Mouse (Mus musculus) brown adipose tissue, adult 24 weeks (tissue): ENCODE data around the gene Gm20388. TPM values are rescaled to one million over a fixed set of nuclear protein-coding genes. Genes with fewer than 3 reads are reported as not detected.

ENCODE experiments used
- H3K27ac ChIP-seq: fragments of 200-500 bp; replicated peaks from 2 replicates; pipeline ENCODE4 v1.5.1; 2012; ENCODE audit warnings: low read depth, mild to moderate bottlenecking, low read length
- H3K4me1 ChIP-seq: fragments of 200-500 bp; 2 replicates; pipeline ENCODE4 v1.6.1; 2012; ENCODE audit warnings: low read length, mixed read lengths; ENCODE audit not compliant: control insufficient read depth, insufficient read depth, insufficient read length
- H3K4me3 ChIP-seq: fragments of 200-500 bp; 2 replicates; pipeline ENCODE4 v1.5.1; 2012; ENCODE audit warnings: low read depth, mild to moderate bottlenecking, low read length, moderate library complexity; ENCODE audit not compliant: insufficient read depth
- polyA plus RNA-seq: library from polyadenylated mRNA; stranded (reverse); fragments of >200 nt; gene quantifications from 2 replicates; pipeline ENCODE4 v1.2.4, GENCODE M21; 2012; ENCODE audit not compliant: missing spikeins, insufficient read depth, insufficient read length

Gm20388 gene
- polyA plus RNA-seq, 1 experiment: 44.7 TPM

DNA sequence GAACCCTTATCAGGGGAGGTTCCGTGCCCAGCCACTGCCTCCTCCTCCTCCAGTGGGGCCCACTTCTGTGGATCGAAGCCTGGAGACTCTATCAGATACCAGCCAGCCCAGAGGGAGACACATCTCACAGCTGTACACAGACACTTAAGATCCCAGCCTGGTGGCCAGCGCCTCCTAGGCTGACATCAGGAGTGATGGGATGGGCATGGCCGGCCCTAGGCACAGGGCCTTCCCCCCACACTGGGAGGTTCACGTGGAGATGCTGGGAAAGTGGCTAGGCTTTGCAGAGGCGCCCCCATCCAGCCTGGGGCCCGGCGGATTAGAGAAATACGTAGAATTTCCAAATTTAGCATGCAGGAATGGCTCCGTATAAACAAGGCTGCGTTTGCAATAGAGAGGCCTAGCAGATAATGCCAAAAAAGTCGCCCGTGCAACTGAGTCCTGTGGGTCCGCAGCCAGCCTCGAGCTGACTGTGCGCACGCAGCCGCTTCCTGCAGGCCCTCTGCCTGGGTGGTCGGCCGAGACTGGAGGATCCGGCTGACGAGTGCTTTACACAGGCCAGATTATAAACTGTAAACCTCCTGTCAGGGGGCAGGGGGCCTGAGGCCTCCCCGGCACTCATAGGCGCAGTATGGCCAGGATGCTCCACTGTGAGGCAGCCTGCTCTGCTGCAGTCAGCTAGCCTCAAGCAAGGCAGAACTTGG is 949.9 kb downstream of the Gm20388 start:
- no peak overlapping the region for H3K27ac ChIP-seq

DNA sequence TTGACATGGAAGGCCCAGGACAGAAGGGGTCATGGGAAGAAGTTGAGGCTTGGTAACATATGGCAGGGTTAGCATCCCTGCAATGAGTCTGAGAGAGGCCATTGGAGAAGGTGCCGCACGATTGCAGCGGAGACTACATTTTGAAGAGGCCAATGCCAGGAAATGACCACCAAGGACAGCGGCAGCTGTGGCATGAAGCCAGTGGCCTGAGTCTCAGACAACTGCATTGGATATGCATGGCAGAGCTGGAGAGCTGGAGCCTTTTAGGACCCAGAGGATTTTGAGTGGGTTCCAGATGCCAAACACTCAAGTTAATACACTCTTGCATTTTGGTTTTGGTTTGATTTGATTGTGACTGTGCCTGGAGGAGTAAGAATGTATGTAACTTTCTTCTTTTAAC is 953.0 kb downstream of the Gm20388 start:
- H3K4me1 ChIP-seq: no peaks in the 10 kb centered on the region
- H3K4me3 ChIP-seq: no peak overlapping the region
- no peak overlapping the region for H3K27ac ChIP-seq

More for the DNA sequence above, 949.9 kb downstream of the Gm20388 start:
- no peak overlapping the region for H3K4me3 ChIP-seq
- no peaks in the 10 kb centered on the region for H3K4me1 ChIP-seq

DNA sequence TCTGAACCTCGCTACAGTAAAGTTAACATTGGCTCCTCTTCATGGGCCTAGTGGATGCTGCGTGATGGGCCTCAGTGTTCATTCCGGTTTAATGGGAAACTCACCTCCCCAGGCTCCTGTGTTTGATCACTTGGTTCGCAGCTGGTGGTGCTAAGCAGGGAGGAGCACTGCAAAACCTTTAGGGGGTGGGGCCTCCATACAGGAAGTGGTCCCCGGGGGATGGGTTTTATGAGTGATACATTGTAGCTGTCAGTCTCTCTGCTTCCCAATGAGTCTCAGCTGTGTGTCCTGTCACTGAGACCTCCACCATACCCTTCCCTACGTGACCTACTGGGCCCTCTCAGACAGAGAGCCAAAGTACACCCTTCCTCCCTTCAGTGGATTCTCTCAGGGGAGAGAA is 956.7 kb downstream of the Gm20388 start:
- H3K4me3 ChIP-seq: no peak overlapping the region
- H3K4me1 ChIP-seq: no peaks in the 10 kb centered on the region
- H3K27ac ChIP-seq: no peak overlapping the region

DNA sequence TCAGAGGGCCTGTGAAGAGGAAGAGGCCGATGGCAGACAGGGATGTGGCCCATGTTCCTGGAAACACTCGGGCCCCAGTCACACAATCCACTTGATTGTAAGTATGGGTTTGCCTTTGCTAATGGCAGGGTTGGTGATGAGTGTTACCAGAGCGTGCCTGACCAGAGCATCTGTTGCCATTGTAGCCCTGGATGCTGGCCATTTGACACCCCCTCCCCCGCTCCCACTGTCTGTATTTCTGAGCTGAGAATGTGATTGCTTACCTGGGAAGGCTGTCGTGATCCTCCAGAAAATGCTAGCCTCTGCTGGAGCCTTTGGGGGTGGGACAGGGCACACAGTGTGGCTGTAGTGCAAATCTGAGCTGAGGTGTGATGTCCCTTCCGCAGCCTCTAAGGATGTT is 962.0 kb downstream of the Gm20388 start:
- Histone ChIP-seq H3K4me1 (no peaks in the 10 kb centered on the region), H3K27ac (no peak overlapping the region), H3K4me3 (no peak overlapping the region)

DNA sequence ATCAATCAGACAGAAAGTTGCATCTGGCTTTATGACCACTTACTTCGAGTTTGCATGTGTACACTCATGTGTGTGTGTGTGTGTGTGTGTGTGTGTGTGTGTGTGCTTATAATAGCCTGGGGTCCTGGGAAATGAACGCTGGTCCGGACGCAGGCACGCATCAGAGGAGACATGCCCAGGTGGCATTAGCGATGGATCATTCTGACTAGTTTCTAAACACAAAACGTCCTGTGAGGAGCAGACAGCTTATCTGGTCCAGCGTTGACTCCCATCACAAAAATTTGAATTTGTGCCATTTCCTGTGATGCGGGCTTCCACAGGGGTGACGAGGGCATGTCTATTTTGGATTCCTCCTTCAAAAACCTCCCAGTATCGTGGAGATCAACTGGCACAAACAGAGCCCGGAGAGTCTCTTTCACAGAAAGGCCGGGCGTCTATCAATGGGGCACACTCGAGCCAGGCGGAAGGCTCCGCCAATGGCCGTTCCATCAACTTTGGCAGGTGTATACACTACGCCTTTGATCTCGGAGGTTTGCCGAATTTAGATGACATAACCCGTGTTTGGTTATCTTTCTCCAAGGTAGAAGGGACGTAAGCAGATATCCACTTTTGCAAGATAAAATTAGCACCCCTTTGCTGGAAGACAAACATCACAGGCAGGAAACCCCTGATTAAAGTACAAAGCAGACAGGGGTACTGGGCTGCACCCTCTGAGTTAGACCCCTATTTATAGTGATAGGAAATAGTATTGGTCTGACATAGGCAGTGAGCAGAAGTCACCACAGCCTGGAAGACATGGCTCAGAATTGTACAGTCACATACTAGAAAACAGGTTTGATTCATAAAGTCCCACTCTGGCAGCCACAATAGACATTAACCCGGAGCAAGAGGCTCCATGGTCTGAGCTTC is 965.6 kb downstream of the Gm20388 start:
- Histone ChIP-seq H3K27ac (no peak overlapping the region), H3K4me1 (no peaks in the 10 kb centered on the region), H3K4me3 (no peak overlapping the region)

DNA sequence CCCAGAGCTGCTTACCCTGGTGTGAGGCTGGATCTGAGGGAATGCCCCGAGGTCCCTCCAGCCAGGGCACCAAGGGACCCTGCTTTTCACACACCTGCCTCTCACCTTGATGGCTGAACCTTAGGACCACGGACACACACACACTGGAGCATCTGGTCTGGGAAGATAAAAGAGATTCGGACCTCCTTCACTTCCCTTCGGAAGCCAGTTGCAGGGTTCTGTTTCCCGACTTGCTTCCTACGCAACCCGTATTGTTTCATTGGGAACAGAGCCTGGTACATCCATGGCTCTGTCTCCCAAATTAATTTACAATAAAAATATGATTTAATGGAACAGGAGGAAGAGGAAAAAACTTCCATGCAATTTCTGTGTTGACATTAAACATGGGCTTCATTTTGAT is 966.4 kb downstream of the Gm20388 start:
- no peak overlapping the region for H3K4me3 ChIP-seq
- no peak overlapping the region for H3K27ac ChIP-seq
- H3K4me1 ChIP-seq: no peaks in the 10 kb centered on the region

DNA sequence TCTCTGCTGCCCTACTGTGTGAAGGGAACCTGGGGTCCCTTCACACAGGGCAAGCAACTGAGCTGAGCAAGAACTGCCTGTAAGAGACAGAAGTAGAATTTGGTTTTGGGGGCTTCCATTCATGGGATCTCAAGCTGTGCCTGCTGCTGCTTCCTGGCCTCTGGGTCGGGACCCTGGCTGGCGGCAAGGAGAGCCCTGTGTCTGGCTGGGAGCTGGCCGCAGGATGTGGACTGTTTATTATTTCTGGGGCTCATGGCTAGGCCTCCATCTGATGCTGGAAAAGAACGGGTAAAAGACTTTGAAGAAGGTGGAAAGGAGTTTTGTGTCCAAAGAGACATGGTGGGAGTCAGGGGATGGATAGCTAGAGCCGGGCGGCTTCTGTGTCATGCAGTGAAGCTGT is 969.3 kb downstream of the Gm20388 start:
- no peak overlapping the region for H3K4me3 ChIP-seq

DNA sequence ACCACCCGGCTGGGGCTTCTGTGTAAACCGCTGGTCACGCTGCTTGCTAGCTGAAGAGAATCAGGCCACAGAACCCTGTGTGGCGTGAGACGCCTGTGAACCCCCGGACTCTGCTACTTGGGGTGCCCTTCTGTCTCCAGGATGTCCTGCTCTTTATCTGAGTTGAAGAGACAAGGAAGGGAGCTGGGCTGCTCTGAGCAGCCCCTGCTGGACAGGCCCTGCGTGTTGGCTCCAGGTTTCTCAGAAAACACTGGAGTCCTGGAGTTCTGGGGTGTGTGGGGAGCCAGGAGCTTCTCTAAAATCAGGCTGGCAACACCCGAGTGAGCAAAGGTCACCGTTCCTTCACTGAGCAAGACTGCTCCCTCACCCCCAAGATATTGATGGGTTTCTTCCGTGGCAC is 971.0 kb downstream of the Gm20388 start:
- H3K27ac ChIP-seq: no peak overlapping the region
- H3K4me1 ChIP-seq: no peaks in the 10 kb centered on the region
- no peak overlapping the region for H3K4me3 ChIP-seq

More for the DNA sequence above, 969.3 kb downstream of the Gm20388 start:
- H3K4me1 ChIP-seq: no peaks in the 10 kb centered on the region
- no peak overlapping the region for H3K27ac ChIP-seq

DNA sequence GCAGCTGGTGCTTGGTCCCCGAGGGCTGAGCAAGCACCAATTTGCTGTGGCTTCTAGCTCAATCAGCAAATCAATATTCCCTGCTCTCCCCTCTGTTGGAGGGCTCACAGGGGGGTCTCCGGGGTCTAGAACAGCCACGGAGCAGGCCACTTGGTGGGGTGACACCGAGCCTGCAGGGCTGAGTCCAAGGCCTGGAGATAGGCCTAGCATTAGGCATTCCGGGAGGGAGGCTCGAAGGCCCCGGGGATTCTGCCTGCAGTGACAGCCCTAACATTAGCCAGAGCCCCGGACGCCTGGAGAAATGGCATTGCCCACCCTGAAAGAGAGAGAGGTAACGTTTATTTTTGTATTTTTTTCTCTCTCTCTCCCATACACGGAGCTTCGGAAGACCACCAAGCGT is 972.0 kb downstream of the Gm20388 start:
- Histone ChIP-seq H3K4me3 (no peak overlapping the region), H3K27ac (no peak overlapping the region), H3K4me1 (no peaks in the 10 kb centered on the region)

DNA sequence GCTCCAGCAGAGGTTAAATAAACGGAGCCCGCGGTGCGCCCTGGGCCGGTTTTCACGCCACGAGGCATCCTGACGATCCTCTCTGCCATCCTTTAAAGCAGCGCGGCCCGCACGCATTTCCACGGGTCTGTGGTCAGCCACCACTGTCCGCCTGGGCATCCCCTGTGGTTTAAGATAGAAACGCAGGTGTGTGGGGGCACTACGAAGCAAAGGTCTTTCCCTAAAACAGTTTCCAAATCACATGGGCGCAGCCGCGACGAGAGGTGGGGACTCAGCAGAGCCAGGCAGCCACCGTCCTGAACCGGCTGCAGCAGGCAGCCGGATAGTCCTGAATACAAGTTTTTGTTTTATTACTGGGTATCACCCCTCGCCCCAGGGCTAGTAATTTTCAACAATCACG is 972.7 kb downstream of the Gm20388 start:
- Histone ChIP-seq H3K27ac (no peak overlapping the region), H3K4me1 (no peaks in the 10 kb centered on the region), H3K4me3 (no peak overlapping the region)

DNA sequence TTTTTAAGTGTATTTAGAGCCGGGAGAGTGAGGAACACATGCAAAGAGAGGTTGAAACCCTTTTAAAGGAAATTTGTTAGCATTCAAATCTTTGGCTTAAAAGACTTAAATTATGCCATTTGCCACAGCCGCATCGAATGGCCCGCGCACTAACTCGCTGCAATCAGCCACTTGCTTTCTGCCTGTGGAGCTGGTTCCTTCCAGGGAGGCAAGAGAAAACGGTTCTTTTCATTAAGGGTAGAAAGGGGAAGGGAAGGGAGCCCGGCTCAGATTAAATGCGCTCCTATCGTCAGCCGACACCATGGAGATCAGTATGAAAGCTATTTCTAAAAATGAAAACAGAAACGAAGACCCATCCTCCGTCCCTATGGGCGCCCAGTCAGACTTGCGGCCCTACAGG is 973.2 kb downstream of the Gm20388 start:
- no peak overlapping the region for H3K4me3 ChIP-seq
- no peaks in the 10 kb centered on the region for H3K4me1 ChIP-seq

DNA sequence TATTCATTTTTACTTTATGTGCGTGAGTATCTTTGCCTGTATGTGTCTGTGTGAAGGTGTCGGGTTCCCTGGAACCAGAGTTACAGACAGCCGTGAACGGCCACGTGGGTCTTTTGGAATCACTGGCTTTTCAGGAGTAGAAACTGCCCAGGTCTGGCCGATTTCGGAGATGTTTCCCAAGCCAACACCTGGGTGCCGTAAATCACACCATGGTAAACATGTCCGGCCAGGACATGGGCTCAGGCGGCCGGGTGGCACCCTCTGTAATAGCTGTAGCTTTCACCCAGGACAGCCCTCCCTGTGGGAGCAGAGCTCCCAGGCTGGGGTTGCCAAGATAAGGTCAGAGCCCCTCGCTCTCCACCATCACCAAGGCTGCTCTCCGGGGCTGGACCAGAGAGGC is 974.2 kb downstream of the Gm20388 start:
- no peaks in the 10 kb centered on the region for H3K4me1 ChIP-seq
- H3K27ac ChIP-seq: no peak overlapping the region
- no peak overlapping the region for H3K4me3 ChIP-seq

More for the DNA sequence above, 973.2 kb downstream of the Gm20388 start:
- H3K27ac ChIP-seq: no peak overlapping the region

DNA sequence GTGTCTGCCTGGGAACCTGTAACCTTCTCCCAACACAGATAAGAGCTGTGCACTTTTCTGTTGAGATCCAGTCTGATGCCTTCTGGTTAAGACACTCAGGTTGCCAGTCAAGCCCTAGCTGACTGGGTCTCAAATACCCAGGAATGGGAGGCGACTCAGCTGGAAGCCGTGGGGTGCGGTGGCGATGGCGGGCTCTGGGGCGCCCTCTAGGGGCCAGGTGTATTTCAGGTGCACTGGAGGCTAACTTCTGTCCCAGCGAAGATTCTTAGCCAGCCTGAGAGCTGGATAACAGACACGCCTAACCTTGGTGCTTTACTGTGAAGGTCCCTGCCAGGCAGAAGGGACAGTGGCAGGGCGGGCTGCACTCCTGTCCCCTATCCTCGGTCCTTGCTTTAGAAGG is 976.6 kb downstream of the Gm20388 start:
- no peak overlapping the region for H3K27ac ChIP-seq
- H3K4me1 ChIP-seq: no peaks in the 10 kb centered on the region
- no peak overlapping the region for H3K4me3 ChIP-seq

DNA sequence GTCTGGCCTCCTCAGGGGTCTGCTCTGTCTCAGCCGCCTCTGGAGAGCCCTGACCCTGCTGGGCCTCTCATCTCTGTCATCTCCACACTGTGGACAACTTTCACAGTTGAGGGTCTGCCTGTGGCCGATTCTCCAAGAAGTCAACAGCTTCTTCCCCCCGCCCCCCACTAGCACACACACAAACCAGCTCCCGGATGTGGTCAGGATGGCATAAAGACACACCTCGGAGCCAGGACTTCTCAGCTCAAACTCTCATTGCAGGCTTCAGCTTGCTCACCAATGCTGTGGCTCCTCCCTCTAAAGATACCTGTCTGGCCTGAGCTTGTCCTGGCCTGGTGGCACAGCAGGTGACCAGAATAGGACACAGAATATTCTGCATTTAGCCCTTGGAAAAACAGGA is 977.4 kb downstream of the Gm20388 start:
- Histone ChIP-seq H3K4me3 (no peak overlapping the region), H3K4me1 (no peaks in the 10 kb centered on the region), H3K27ac (no peak overlapping the region)

DNA sequence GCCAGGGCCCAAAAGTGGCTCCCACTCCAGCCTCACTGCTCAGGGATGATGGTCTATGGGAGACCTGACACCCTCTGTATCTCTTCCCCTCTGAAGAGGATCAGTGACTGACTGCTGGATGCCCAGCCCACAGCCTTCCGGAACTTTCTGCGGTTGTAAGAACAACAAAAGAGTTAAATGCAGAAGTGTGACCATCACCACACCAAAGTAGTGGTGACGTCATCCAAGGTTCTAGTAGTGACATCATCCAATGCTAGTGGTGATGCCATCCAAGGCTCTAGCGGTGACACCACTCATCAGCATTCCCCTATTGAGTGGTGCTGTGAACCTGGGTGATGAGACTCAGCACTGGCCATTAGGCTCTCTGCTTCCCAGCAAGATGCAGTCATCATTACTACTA is 978.5 kb downstream of the Gm20388 start:
- Histone ChIP-seq H3K27ac (no peak overlapping the region), H3K4me1 (no peaks in the 10 kb centered on the region), H3K4me3 (no peak overlapping the region)

DNA sequence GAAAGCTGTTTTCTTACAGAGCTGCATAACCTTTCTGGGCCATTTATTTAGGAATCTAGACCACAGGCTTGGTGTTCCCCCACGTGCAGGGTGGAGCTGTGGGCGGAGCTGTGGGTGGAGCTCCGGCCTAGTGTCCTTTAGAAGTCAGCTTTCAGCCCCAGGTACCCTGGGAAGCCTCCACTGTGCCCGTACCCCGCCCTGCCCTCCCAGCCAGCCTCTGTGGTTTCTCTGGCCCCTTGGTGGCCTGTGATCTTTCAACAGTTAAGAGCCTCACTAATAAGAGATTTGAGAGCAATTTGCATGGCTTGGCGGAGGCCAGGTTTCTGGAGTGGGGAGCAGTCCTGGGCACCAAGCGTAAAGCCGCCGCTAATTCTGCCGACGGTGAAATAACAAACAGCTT is 979.4 kb downstream of the Gm20388 start:
- no peak overlapping the region for H3K27ac ChIP-seq
- no peak overlapping the region for H3K4me3 ChIP-seq
- H3K4me1 ChIP-seq: no peaks in the 10 kb centered on the region
